Mouse (Mus musculus): Measurements from ENCODE around the gene Upb1.

GRCm38 (mm10) chr10:75430633-75431032 is 29.7 kb downstream of the Upb1 start:
- TF ChIP-seq POLR2A (IDR thresholded peaks at IDR 0.05; ENCODE audit: control insufficient read depth, extremely low read depth, insufficient read depth, low read length, poor library complexity) (no peak), CTCF (IDR thresholded peaks at IDR 0.05; ENCODE audit: borderline replicate concordance, control insufficient read depth, extremely low read depth, insufficient read depth, low read length, poor library complexity) (no peak)
